Mouse (Mus musculus): ENCODE results near the gene Camkv. TPM values are rescaled to one million over a fixed set of nuclear protein-coding genes. Genes with fewer than 3 reads are reported as not detected.

The Camkv gene
- polyA plus RNA-seq, 1 experiment from 2014 or later, result 3.6 TPM

GRCm38 (mm10) chr9:107985131-107986119 is 50.0 kb downstream of the Camkv start, which contains the start of gene Inka1:
Inka1 (minus strand) TSS chr9:107985879.
- H3K4me1 ChIP-seq (replicated peaks; ENCODE audit: control insufficient read depth, insufficient read depth, low read length), result peaks cover 2% of the 10 kb centered on the region; the same call in 1 of the 2 replicates
- peak; percentile 78 for ATAC-seq (ENCODE audit: low FRiP score)

GRCm38 (mm10) chr9:107986376-107986775 is 50.9 kb downstream of the Camkv start:
- peak overlapping the region; percentile 89; the same call in 1 of the 2 replicates for H3K4me2 ChIP-seq (replicated peaks; ENCODE audit: low read depth, low read length)
- H3K4me1 ChIP-seq (replicated peaks; ENCODE audit: control insufficient read depth, insufficient read depth, low read length), result peaks cover 2% of the 10 kb centered on the region; the same call in 1 of the 2 replicates
- 3% methylated on average over 18 of the region's 18 CpGs for WGBS
- H3K27ac ChIP-seq (ENCODE audit: low read depth, low read length), result no peak overlapping the region
- peaks cover 7% of the 10 kb centered on the region for H3K27me3 ChIP-seq (ENCODE audit: control insufficient read depth, insufficient read depth, low read length)
- H3K9ac ChIP-seq (ENCODE audit: low read depth, low read length), result no peak overlapping the region
- H3K36me3 ChIP-seq (ENCODE audit: control insufficient read depth, insufficient read depth, low read length), result no peaks in the 10 kb centered on the region
- peak; percentile 68 for ATAC-seq (ENCODE audit: low FRiP score)
- peak overlapping the region; percentile 64; the same call in 1 of the 2 replicates for H3K4me3 ChIP-seq (ENCODE audit: low read depth, low read length)
- no peaks in the 10 kb centered on the region for H3K9me3 ChIP-seq (ENCODE audit: control insufficient read depth, low read length)
- peak; percentile 87 for DNase-seq (ENCODE audit: low spot score)

More at GRCm38 (mm10) chr9:107985131-107986119, 50.0 kb downstream of the Camkv start, which contains the start of gene Inka1:
- DNase-seq (ENCODE audit: low spot score), result peak; percentile 90
- peak within 1 kb of the TSS; percentile 60 for H3K9ac ChIP-seq (ENCODE audit: low read depth, low read length)
- H3K27me3 ChIP-seq (ENCODE audit: control insufficient read depth, insufficient read depth, low read length), result peaks cover 7% of the 10 kb centered on the region
- H3K4me2 ChIP-seq (replicated peaks; ENCODE audit: low read depth, low read length), result peak within 1 kb of the TSS; percentile 89
- H3K9me3 ChIP-seq (ENCODE audit: control insufficient read depth, low read length), result no peaks in the 10 kb centered on the region
- no peaks in the 10 kb centered on the region for H3K36me3 ChIP-seq (ENCODE audit: control insufficient read depth, insufficient read depth, low read length)
- H3K4me3 ChIP-seq (ENCODE audit: low read depth, low read length), result peak within 1 kb of the TSS; percentile 64
- peak within 1 kb of the TSS; percentile 62 for H3K27ac ChIP-seq (ENCODE audit: low read depth, low read length)
- WGBS, result under 1% methylated on average over 47 of the region's 58 CpGs

GRCm38 (mm10) chr9:107987950-107988349 is 52.5 kb downstream of the Camkv start:
- no peak for DNase-seq (ENCODE audit: low spot score)

GRCm38 (mm10) chr9:107992197-107992596 is 56.7 kb downstream of the Camkv start, which contains the start of gene Cdhr4:
Cdhr4 (plus strand) TSS chr9:107992497.
- whole genome bisulfite sequencing, result 87% methylated on average over 2 of the region's 2 CpGs
- Histone ChIP-seq H3K4me1 (replicated peaks; ENCODE audit: control insufficient read depth, insufficient read depth, low read length) (no peaks in the 10 kb centered on the region), H3K27ac (ENCODE audit: low read depth, low read length) (no peak within 1 kb of the TSS), H3K4me3 (ENCODE audit: low read depth, low read length) (no peak within 1 kb of the TSS), H3K9me3 (ENCODE audit: control insufficient read depth, low read length) (no peaks in the 10 kb centered on the region), H3K36me3 (ENCODE audit: control insufficient read depth, insufficient read depth, low read length) (no peaks in the 10 kb centered on the region), H3K27me3 (ENCODE audit: control insufficient read depth, insufficient read depth, low read length) (no peaks in the 10 kb centered on the region), H3K9ac (ENCODE audit: low read depth, low read length) (no peak within 1 kb of the TSS), H3K4me2 (replicated peaks; ENCODE audit: low read depth, low read length) (no peak within 1 kb of the TSS)
- ATAC-seq (ENCODE audit: low FRiP score) (no peak), DNase-seq (ENCODE audit: low spot score) (no peak)

More at GRCm38 (mm10) chr9:107987950-107988349, 52.5 kb downstream of the Camkv start:
- ATAC-seq (ENCODE audit: low FRiP score), result no peak
- no peak overlapping the region for H3K27ac ChIP-seq (ENCODE audit: low read depth, low read length)
- no peaks in the 10 kb centered on the region for H3K9me3 ChIP-seq (ENCODE audit: control insufficient read depth, low read length)
- peaks cover 7% of the 10 kb centered on the region for H3K27me3 ChIP-seq (ENCODE audit: control insufficient read depth, insufficient read depth, low read length)
- no peak overlapping the region for H3K4me2 ChIP-seq (replicated peaks; ENCODE audit: low read depth, low read length)
- no peak overlapping the region for H3K9ac ChIP-seq (ENCODE audit: low read depth, low read length)
- H3K36me3 ChIP-seq (ENCODE audit: control insufficient read depth, insufficient read depth, low read length), result no peaks in the 10 kb centered on the region
- 70% methylated on average over 3 of the region's 3 CpGs for WGBS
- no peaks in the 10 kb centered on the region for H3K4me1 ChIP-seq (replicated peaks; ENCODE audit: control insufficient read depth, insufficient read depth, low read length)
- no peak overlapping the region for H3K4me3 ChIP-seq (ENCODE audit: low read depth, low read length)

- Histone ChIP-seq H3K36me3 (ENCODE audit: control insufficient read depth, insufficient read depth, low read length) (no peaks in the 10 kb centered on the region), H3K27me3 (ENCODE audit: control insufficient read depth, insufficient read depth, low read length) (no peaks in the 10 kb centered on the region), H3K4me3 (ENCODE audit: low read depth, low read length) (no peak overlapping the region), H3K9ac (ENCODE audit: low read depth, low read length) (no peak overlapping the region), H3K9me3 (ENCODE audit: control insufficient read depth, low read length) (no peaks in the 10 kb centered on the region), H3K4me1 (replicated peaks; ENCODE audit: control insufficient read depth, insufficient read depth, low read length) (no peaks in the 10 kb centered on the region), H3K4me2 (replicated peaks; ENCODE audit: low read depth, low read length) (no peak overlapping the region), H3K27ac (ENCODE audit: low read depth, low read length) (no peak overlapping the region)
- 87% methylated on average over 11 of the region's 11 CpGs for WGBS
- DNase-seq (ENCODE audit: low spot score) (no peak), ATAC-seq (ENCODE audit: low FRiP score) (no peak)
Measured at GRCm38 (mm10) chr9:107993013-107993412, 57.5 kb downstream of the Camkv start.

GRCm38 (mm10) chr9:107994464-107994863 is 59.0 kb downstream of the Camkv start:
- 74% methylated on average over 2 of the region's 2 CpGs for WGBS

GRCm38 (mm10) chr9:107995513-107995912 is 60.0 kb downstream of the Camkv start:
- Histone ChIP-seq H3K9me3 (ENCODE audit: control insufficient read depth, low read length) (no peaks in the 10 kb centered on the region), H3K4me2 (replicated peaks; ENCODE audit: low read depth, low read length) (no peak overlapping the region), H3K9ac (ENCODE audit: low read depth, low read length) (no peak overlapping the region), H3K4me1 (replicated peaks; ENCODE audit: control insufficient read depth, insufficient read depth, low read length) (no peaks in the 10 kb centered on the region), H3K27ac (ENCODE audit: low read depth, low read length) (no peak overlapping the region), H3K36me3 (ENCODE audit: control insufficient read depth, insufficient read depth, low read length) (no peaks in the 10 kb centered on the region), H3K4me3 (ENCODE audit: low read depth, low read length) (no peak overlapping the region), H3K27me3 (ENCODE audit: control insufficient read depth, insufficient read depth, low read length) (no peaks in the 10 kb centered on the region)
- WGBS, result 95% methylated on average over 21 of the region's 21 CpGs
- ATAC-seq (ENCODE audit: low FRiP score) (no peak), DNase-seq (ENCODE audit: low spot score) (no peak)

More at GRCm38 (mm10) chr9:107994464-107994863, 59.0 kb downstream of the Camkv start:
- Histone ChIP-seq H3K4me2 (replicated peaks; ENCODE audit: low read depth, low read length) (no peak overlapping the region), H3K4me1 (replicated peaks; ENCODE audit: control insufficient read depth, insufficient read depth, low read length) (no peaks in the 10 kb centered on the region), H3K36me3 (ENCODE audit: control insufficient read depth, insufficient read depth, low read length) (no peaks in the 10 kb centered on the region), H3K9ac (ENCODE audit: low read depth, low read length) (no peak overlapping the region), H3K4me3 (ENCODE audit: low read depth, low read length) (no peak overlapping the region), H3K9me3 (ENCODE audit: control insufficient read depth, low read length) (no peaks in the 10 kb centered on the region), H3K27me3 (ENCODE audit: control insufficient read depth, insufficient read depth, low read length) (no peaks in the 10 kb centered on the region), H3K27ac (ENCODE audit: low read depth, low read length) (no peak overlapping the region)
- ATAC-seq (ENCODE audit: low FRiP score), result no peak
- DNase-seq (ENCODE audit: low spot score), result no peak

GRCm38 (mm10) chr9:107996049-107996448 is 60.6 kb downstream of the Camkv start, which contains the start of gene Gm20662:
Gm20662 (plus strand) TSS chr9:107996349.
- H3K27ac ChIP-seq (ENCODE audit: low read depth, low read length), result no peak within 1 kb of the TSS
- ATAC-seq (ENCODE audit: low FRiP score), result no peak
- no peaks in the 10 kb centered on the region for H3K27me3 ChIP-seq (ENCODE audit: control insufficient read depth, insufficient read depth, low read length)
- no peak within 1 kb of the TSS for H3K4me3 ChIP-seq (ENCODE audit: low read depth, low read length)
- WGBS, result 93% methylated on average over 5 of the region's 5 CpGs
- H3K4me2 ChIP-seq (replicated peaks; ENCODE audit: low read depth, low read length), result no peak within 1 kb of the TSS
- no peaks in the 10 kb centered on the region for H3K4me1 ChIP-seq (replicated peaks; ENCODE audit: control insufficient read depth, insufficient read depth, low read length)
- no peaks in the 10 kb centered on the region for H3K36me3 ChIP-seq (ENCODE audit: control insufficient read depth, insufficient read depth, low read length)
- H3K9me3 ChIP-seq (ENCODE audit: control insufficient read depth, low read length), result no peaks in the 10 kb centered on the region
- no peak within 1 kb of the TSS for H3K9ac ChIP-seq (ENCODE audit: low read depth, low read length)
- no peak for DNase-seq (ENCODE audit: low spot score)

All from hindbrain, embryonic 11.5 days (tissue).